Mouse (Mus musculus): ENCODE data around the gene Mgat4e. TPM values are rescaled to one million over a fixed set of nuclear protein-coding genes. Genes with fewer than 3 reads are reported as not detected.

Gene Mgat4e
- not detected for polyA plus RNA-seq (2017; shearing (Covaris generic))

DNA sequence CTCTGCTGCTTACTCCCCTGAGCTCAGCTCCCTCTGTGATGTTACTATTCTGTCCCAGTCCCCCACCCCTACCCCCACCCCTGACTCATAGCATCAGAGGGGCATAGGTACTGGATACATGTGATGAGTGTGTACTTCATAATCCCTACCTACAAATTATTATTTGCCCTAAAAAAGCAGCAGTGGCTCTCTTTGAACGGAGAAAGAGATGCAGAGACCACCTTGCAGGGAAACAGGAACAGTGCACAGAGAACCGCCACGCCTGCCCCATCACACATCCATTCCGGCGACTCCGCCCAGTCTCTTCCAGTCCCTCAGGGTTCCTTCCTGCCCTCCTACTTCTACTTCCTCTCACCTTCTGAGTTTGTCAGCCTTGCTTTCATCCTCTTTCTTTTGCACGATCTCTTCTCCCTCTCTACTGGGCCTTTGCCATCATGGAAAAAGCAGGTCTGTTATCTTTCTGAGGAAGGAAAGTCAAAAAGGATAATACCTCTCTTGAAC, at the start of gene Mgat4e:
Gene Mgat4e (minus strand): TSS at position 51 of the 501 bp plus-strand sequence.

DNA sequence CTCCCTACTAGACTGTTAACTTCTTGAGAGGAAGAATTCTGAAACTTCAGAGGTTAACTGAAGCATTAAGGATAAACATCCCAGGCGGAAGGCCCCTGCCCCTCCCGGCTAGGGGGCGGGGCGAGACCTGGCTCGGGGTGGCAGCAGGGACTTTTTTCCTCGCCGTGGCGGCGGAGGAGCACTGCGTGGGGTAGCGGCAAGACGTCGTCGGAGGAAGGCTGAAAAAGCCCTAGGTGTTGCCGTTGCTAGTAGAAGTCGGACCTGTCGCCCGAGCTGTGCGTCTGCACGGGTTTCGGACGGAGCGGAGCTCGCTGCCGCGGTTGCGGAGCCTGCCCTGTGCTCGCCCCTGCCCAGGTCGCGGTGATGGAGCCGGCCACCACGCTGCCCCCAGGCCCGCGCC, 10.5 kb upstream of the Mgat4e start, which contains the start of gene Kdm5b:
Gene Kdm5b (plus strand): TSS at position 196 of the 400 bp plus-strand sequence.

DNA sequence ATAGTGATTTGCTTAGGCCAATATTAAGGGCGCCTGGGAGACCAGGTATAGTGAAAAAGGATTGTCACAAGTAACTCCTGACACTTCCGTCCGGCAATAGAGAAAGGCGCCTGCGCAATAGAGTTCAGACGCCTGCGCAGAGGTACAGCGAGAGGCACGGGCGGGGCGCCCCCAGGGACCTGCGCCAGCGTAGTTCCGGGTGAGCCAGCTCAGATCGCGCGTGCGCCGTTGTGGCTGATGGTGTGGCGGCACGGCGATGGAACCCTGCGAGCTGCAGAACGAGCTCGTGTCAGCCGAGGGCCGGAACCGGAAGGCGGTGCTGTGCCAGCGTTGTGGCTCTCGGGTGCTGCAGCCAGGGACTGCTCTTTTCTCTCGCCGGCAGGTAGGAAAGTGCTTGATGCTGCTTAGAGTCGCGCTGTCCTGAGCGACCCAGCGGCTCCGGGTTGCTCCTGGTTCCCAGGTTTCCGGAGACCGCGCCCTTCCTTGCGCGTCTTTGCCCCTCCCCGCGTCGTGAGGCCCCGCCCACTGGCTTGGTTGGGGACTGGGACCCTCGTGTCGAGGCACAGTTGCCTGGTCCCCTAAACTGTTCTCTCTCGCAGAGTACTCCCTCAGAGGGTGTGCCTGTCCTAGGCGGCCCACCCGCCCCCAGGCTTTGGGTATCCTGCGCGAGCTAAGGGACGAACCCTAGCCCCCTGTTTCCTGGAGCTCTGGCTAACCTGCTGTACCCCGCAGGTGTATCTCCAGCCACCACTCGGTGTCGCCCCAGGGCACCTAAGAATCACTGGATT, 54.9 kb downstream of the Mgat4e start, which contains the start of gene Rabif:
Gene Rabif (plus strand): TSS at position 221 of the 788 bp plus-strand sequence.

Other genes starting within 250 kb of the Mgat4e start
- gene Ppfia4, start 216.8 kb downstream of the Mgat4e start, polyA plus RNA-seq (2017; shearing (Covaris generic)), result under 1 TPM in 1 of 2 experiments, not detected in 1; 0.32 TPM
- gene Tmem183a, start 187.7 kb downstream of the Mgat4e start, polyA plus RNA-seq (2017; shearing (Covaris generic)), result 10 to 100 TPM; 59.5 to 62.0 TPM
- gene 4933406M09Rik, start 163.7 kb downstream of the Mgat4e start, polyA plus RNA-seq (2017; shearing (Covaris generic)), result not detected
- gene Cyb5r1, start 144.1 kb downstream of the Mgat4e start, polyA plus RNA-seq (2017; shearing (Covaris generic)), result 10 to 100 TPM; 19.6 to 21.5 TPM
- 10 to 100 TPM; 74.3 to 93.2 TPM for gene Adipor1, start 134.3 kb downstream of the Mgat4e start, polyA plus RNA-seq (2017; shearing (Covaris generic))
- gene Klhl12, start 94.2 kb downstream of the Mgat4e start, polyA plus RNA-seq (2017; shearing (Covaris generic)), result 10 to 100 TPM; 17.2 to 19.3 TPM
- 10 to 100 TPM; 42.6 to 45.4 TPM for gene Rabif, start 55.0 kb downstream of the Mgat4e start, polyA plus RNA-seq (2017; shearing (Covaris generic))
- gene Kdm5b, start 10.5 kb upstream of the Mgat4e start, polyA plus RNA-seq (2017; shearing (Covaris generic)), result 10 to 100 TPM; 39.9 to 46.3 TPM
- gene Syt2, start 97.0 kb upstream of the Mgat4e start, polyA plus RNA-seq (2017; shearing (Covaris generic)), result under 1 TPM in 1 of 2 experiments, not detected in 1; 0.22 TPM

All from activated CD4-positive, CD25-positive, alpha-beta regulatory T cell (primary cell).